Mouse (Mus musculus) megakaryocyte, embryonic 14.5 days (primary cell): ENCODE measurements around the gene Tenm3. TPM values are rescaled to one million over a fixed set of nuclear protein-coding genes. Genes with fewer than 3 reads are reported as not detected.

Experiments
- H3K27me3 ChIP-seq: replicated peaks from 2 replicates; pipeline ENCODE3; 2012; ENCODE audit warnings: inconsistent platforms
- H3K36me3 ChIP-seq: replicated peaks from 2 replicates; pipeline ENCODE3; 2012; ENCODE audit warnings: low read length, inconsistent platforms, mixed read lengths
- H3K4me1 ChIP-seq: 2 replicates; pipeline ENCODE4 v1.6.1; 2012; ENCODE audit warnings: inconsistent platforms
- H3K4me3 ChIP-seq: replicated peaks from 2 replicates; pipeline ENCODE3; 2012; ENCODE audit warnings: moderate library complexity, mild to moderate bottlenecking, inconsistent platforms
- H3K9me3 ChIP-seq: 2 replicates; pipeline ENCODE4 v1.6.1; 2012; ENCODE audit warnings: inconsistent platforms
- FLI1 ChIP-seq: IDR thresholded peaks from 2 replicates; pipeline ENCODE4 v1.6.1; 2012; ENCODE audit warnings: low read length, inconsistent platforms, mixed read lengths
- GATA1 ChIP-seq: IDR thresholded peaks from 3 replicates; pipeline ENCODE4 v1.6.1; 2012; ENCODE audit warnings: mixed read lengths, low read length, inconsistent platforms, borderline replicate concordance
- polyA plus RNA-seq: library from polyadenylated mRNA; stranded (reverse); fragments of >175 nt; gene quantifications from 2 replicates; pipeline ENCODE4 v1.2.3, GENCODE M21; 2012; ENCODE audit warnings: low replicate concordance; ENCODE audit not compliant: insufficient read depth

Gene Tenm3
- polyA plus RNA-seq, 1 experiment: 0.39 TPM

- Histone ChIP-seq H3K4me1 (no peaks in the 10 kb centered on the region), H3K27me3 (no peaks in the 10 kb centered on the region), H3K36me3 (no peaks in the 10 kb centered on the region), H3K4me3 (no peak overlapping the region), H3K9me3 (peaks cover 53% of the 10 kb centered on the region)
- TF ChIP-seq GATA1 (no peak), FLI1 (no peak)
Observed at GRCm38 (mm10) chr8:48367164-48367563, 476.6 kb downstream of the Tenm3 start.

GRCm38 (mm10) chr8:48356849-48357248 lies 486.9 kb downstream of the Tenm3 start:
- H3K27me3 ChIP-seq: no peaks in the 10 kb centered on the region
- no peaks in the 10 kb centered on the region for H3K4me1 ChIP-seq
- H3K36me3 ChIP-seq: no peaks in the 10 kb centered on the region
- no peak overlapping the region for H3K4me3 ChIP-seq
- H3K9me3 ChIP-seq: peaks cover 48% of the 10 kb centered on the region
- TF ChIP-seq GATA1 (no peak), FLI1 (no peak)

GRCm38 (mm10) chr8:48353458-48353857 lies 490.3 kb downstream of the Tenm3 start:
- Histone ChIP-seq H3K36me3 (no peaks in the 10 kb centered on the region), H3K27me3 (no peaks in the 10 kb centered on the region), H3K9me3 (peaks cover 60% of the 10 kb centered on the region), H3K4me3 (peak overlapping the region; percentile 46), H3K4me1 (no peaks in the 10 kb centered on the region)
- TF ChIP-seq FLI1: no peak
- no peak for TF ChIP-seq GATA1

- H3K4me3 ChIP-seq: no peak overlapping the region
- no peaks in the 10 kb centered on the region for H3K4me1 ChIP-seq
- peaks cover 46% of the 10 kb centered on the region for H3K9me3 ChIP-seq
- H3K36me3 ChIP-seq: no peaks in the 10 kb centered on the region
- TF ChIP-seq GATA1 (no peak), FLI1 (no peak)
- no peaks in the 10 kb centered on the region for H3K27me3 ChIP-seq
Observed at GRCm38 (mm10) chr8:48348901-48349300, 494.9 kb downstream of the Tenm3 start.

- Histone ChIP-seq H3K9me3 (peaks cover 48% of the 10 kb centered on the region), H3K36me3 (no peaks in the 10 kb centered on the region), H3K4me1 (no peaks in the 10 kb centered on the region), H3K4me3 (no peak overlapping the region), H3K27me3 (no peaks in the 10 kb centered on the region)
- TF ChIP-seq FLI1: no peak
- TF ChIP-seq GATA1: no peak
Observed at GRCm38 (mm10) chr8:48348386-48348785, 495.4 kb downstream of the Tenm3 start.

- Histone ChIP-seq H3K27me3 (no peaks in the 10 kb centered on the region), H3K9me3 (peaks cover 31% of the 10 kb centered on the region), H3K4me1 (no peaks in the 10 kb centered on the region), H3K4me3 (no peak overlapping the region), H3K36me3 (no peaks in the 10 kb centered on the region)
- TF ChIP-seq GATA1 (no peak), FLI1 (no peak)
Observed at GRCm38 (mm10) chr8:48343067-48343420, 500.7 kb downstream of the Tenm3 start.

GRCm38 (mm10) chr8:48342321-48343066 lies 501.3 kb downstream of the Tenm3 start:
- no peak for TF ChIP-seq GATA1
- TF ChIP-seq FLI1: no peak
- Histone ChIP-seq H3K36me3 (no peaks in the 10 kb centered on the region), H3K9me3 (peaks cover 31% of the 10 kb centered on the region), H3K4me3 (peak overlapping the region; percentile 31), H3K27me3 (no peaks in the 10 kb centered on the region), H3K4me1 (no peaks in the 10 kb centered on the region)

- Histone ChIP-seq H3K9me3 (peaks cover 34% of the 10 kb centered on the region), H3K27me3 (no peaks in the 10 kb centered on the region), H3K4me3 (no peak overlapping the region), H3K36me3 (no peaks in the 10 kb centered on the region), H3K4me1 (no peaks in the 10 kb centered on the region)
- TF ChIP-seq GATA1 (no peak), FLI1 (no peak)
Observed at GRCm38 (mm10) chr8:48341692-48342091, 502.1 kb downstream of the Tenm3 start.

GRCm38 (mm10) chr8:48341276-48341675 lies 502.5 kb downstream of the Tenm3 start:
- H3K36me3 ChIP-seq: no peaks in the 10 kb centered on the region

GRCm38 (mm10) chr8:48322655-48323265 lies 521.0 kb downstream of the Tenm3 start:
- H3K9me3 ChIP-seq: peaks cover 27% of the 10 kb centered on the region
- no peaks in the 10 kb centered on the region for H3K36me3 ChIP-seq
- TF ChIP-seq GATA1 (no peak), FLI1 (no peak)
- H3K4me3 ChIP-seq: no peak overlapping the region
- no peaks in the 10 kb centered on the region for H3K27me3 ChIP-seq
- H3K4me1 ChIP-seq: no peaks in the 10 kb centered on the region

More at GRCm38 (mm10) chr8:48341276-48341675, 502.5 kb downstream of the Tenm3 start:
- Histone ChIP-seq H3K27me3 (no peaks in the 10 kb centered on the region), H3K4me1 (no peaks in the 10 kb centered on the region), H3K4me3 (no peak overlapping the region), H3K9me3 (peaks cover 32% of the 10 kb centered on the region)
- TF ChIP-seq FLI1: no peak
- TF ChIP-seq GATA1: no peak
